Mouse (Mus musculus) liver, embryonic 11.5 days (tissue): ENCODE measurements around the gene Sae1. TPM values are rescaled to one million over a fixed set of nuclear protein-coding genes. Genes with fewer than 3 reads are reported as not detected.
A peak's percentile ranks its signal among the peaks of the same experiment; 100 is the strongest.

Source experiments
- ATAC-seq: fragments of 200-750 bp; cut with Nextera tagmentation; replicated peaks from 2 replicates; pipeline ENCODE4 v1.8.0; 2017; ENCODE audit warnings: moderate number of reproducible peaks, mild to moderate bottlenecking, moderate TSS enrichment, moderate library complexity; ENCODE audit not compliant: low FRiP score
- DNase-seq: peaks from one replicate; pipeline ENCODE4 v3.0.0-alpha.2; 2017; ENCODE audit warnings: low spot score
- H3K27ac ChIP-seq: fragments of 300-500 bp; sonication (generic); 2 replicates; pipeline ENCODE4 v1.5.1; 2014; ENCODE audit warnings: mild to moderate bottlenecking, low read depth, low read length, control low read depth
- H3K27me3 ChIP-seq: fragments of 300-500 bp; sonication (generic); replicated peaks from 2 replicates; pipeline ENCODE4 v1.6.1; 2014; ENCODE audit warnings: low read length, mixed read lengths; ENCODE audit not compliant: control insufficient read depth, insufficient read depth
- H3K36me3 ChIP-seq: fragments of 300-500 bp; sonication (generic); 2 replicates; pipeline ENCODE4 v1.6.1; 2014; ENCODE audit warnings: mild to moderate bottlenecking, low read length, moderate library complexity, mixed read lengths; ENCODE audit not compliant: control insufficient read depth, insufficient read depth
- H3K4me1 ChIP-seq: fragments of 300-500 bp; sonication (generic); replicated peaks from 2 replicates; pipeline ENCODE4 v1.6.1; 2014; ENCODE audit warnings: low read length, mixed read lengths; ENCODE audit not compliant: control insufficient read depth, insufficient read depth
- H3K4me2 ChIP-seq: fragments of 300-500 bp; sonication (generic); 2 replicates; pipeline ENCODE4 v1.6.1; 2014; ENCODE audit warnings: mild to moderate bottlenecking, control low read depth, moderate library complexity
- H3K4me3 ChIP-seq: fragments of 300-500 bp; sonication (generic); 2 replicates; pipeline ENCODE4 v1.5.1; 2014; ENCODE audit warnings: low read depth, low read length, control low read depth
- H3K9ac ChIP-seq: fragments of 300-500 bp; sonication (generic); 2 replicates; pipeline ENCODE4 v1.6.1; 2014; ENCODE audit warnings: low read depth, low read length, control low read depth
- H3K9me3 ChIP-seq: fragments of 300-500 bp; sonication (generic); 2 replicates; pipeline ENCODE4 v1.6.1; 2016; ENCODE audit warnings: low read length, inconsistent platforms, mixed read lengths; ENCODE audit not compliant: control insufficient read depth
- WGBS: fragments of 180-500 bp; shearing (Covaris S2); extraction: QIAGEN DNeasy Blood & Tissue Kit; methylation state at CpG from one replicate; pipeline ENCODE4 v1.1.7; 2014; 5-methylcytosine and 5-hydroxymethylcytosine counted together
- polyA plus RNA-seq: library from polyadenylated mRNA; unstranded; fragments of >200 nt; fragmentation: Nextera tagmentation; extraction: Ambion mirVana; gene quantifications from 2 replicates; pipeline ENCODE4 v1.2.1, GENCODE M21; 2014

Sae1 gene
- polyA plus RNA-seq, 1 experiment from 2014 or later: 267 TPM

GRCm38 (mm10) chr7:16317094-16317493 is 70.5 kb downstream of the Sae1 start:
- Histone ChIP-seq H3K4me1 (peaks cover 24% of the 10 kb centered on the region), H3K27me3 (no peaks in the 10 kb centered on the region), H3K9me3 (no peaks in the 10 kb centered on the region), H3K36me3 (peaks cover 5% of the 10 kb centered on the region), H3K9ac (no peak overlapping the region; the same call in 1 of the 2 replicates), H3K4me2 (no peak overlapping the region), H3K4me3 (no peak overlapping the region), H3K27ac (no peak overlapping the region)
- DNase-seq (no peak), ATAC-seq (no peak)
- WGBS: 83% methylated on average over 14 of the region's 14 CpGs

GRCm38 (mm10) chr7:16315222-16315759 is 72.3 kb downstream of the Sae1 start:
- H3K36me3 ChIP-seq: peaks cover 5% of the 10 kb centered on the region
- no peak for DNase-seq
- H3K27me3 ChIP-seq: no peaks in the 10 kb centered on the region
- no peak overlapping the region for H3K27ac ChIP-seq
- ATAC-seq: no peak
- no peak overlapping the region for H3K4me3 ChIP-seq
- no peak overlapping the region for H3K4me2 ChIP-seq
- H3K4me1 ChIP-seq: peaks cover 39% of the 10 kb centered on the region
- H3K9ac ChIP-seq: no peak overlapping the region
- H3K9me3 ChIP-seq: no peaks in the 10 kb centered on the region
- WGBS: 62% methylated on average over 4 of the region's 4 CpGs

- peaks cover 43% of the 10 kb centered on the region for H3K4me1 ChIP-seq
- no peaks in the 10 kb centered on the region for H3K9me3 ChIP-seq
- H3K27me3 ChIP-seq: no peaks in the 10 kb centered on the region
- H3K4me3 ChIP-seq: peak overlapping the region; percentile 78
- H3K27ac ChIP-seq: peak overlapping the region; percentile 99
- H3K4me2 ChIP-seq: peak overlapping the region; percentile 100
- DNase-seq (no peak), ATAC-seq (no peak)
- WGBS: 17% methylated on average over 13 of the region's 13 CpGs
- H3K9ac ChIP-seq: peak overlapping the region; percentile 97
- H3K36me3 ChIP-seq: peaks cover 5% of the 10 kb centered on the region
Observed at GRCm38 (mm10) chr7:16314221-16314775, 73.3 kb downstream of the Sae1 start.

DNA sequence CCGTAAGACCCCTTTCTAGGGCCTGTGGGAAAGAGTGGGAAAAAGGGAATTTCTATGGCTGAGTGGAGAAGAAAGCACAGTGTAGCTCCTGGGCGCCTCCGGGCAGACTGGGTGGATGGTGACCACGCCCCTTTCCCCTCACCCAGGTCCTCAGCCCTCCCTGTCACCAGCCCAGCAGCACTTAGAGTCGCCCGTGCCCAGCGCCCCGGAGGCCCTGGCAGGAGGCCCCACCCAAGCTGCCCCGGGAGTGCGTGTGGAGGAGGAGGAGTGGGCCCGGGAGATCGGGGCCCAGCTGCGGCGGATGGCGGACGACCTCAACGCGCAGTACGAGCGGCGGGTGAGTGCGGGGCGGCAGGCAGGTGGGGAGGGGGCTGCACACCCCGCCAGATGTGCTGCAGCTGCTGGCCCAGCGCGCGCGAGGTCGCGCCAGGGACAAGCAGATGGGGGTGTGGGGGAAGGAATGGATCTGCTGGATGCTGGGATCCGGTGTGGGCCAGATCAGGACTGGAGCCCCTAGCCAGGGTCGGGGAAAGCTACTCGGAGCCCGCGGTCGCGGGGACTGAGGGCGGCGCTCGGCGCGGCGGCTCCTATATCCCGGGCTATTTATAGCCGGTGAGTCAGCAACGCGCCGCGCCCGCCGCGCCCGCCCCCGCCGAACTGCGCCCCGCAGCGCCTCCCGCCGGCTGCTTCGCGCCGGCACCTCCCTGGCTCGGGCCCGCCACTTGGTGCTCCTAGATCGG is 74.0 kb downstream of the Sae1 start:
- Histone ChIP-seq H3K27me3 (no peaks in the 10 kb centered on the region), H3K9ac (peak overlapping the region; percentile 97), H3K27ac (peak overlapping the region; percentile 99), H3K4me2 (peak overlapping the region; percentile 100), H3K36me3 (peaks cover 5% of the 10 kb centered on the region), H3K4me1 (peaks cover 48% of the 10 kb centered on the region), H3K9me3 (no peaks in the 10 kb centered on the region), H3K4me3 (peak overlapping the region; percentile 78)
- WGBS: under 1% methylated on average over 57 of the region's 66 CpGs
- ATAC-seq (peak; percentile 71), DNase-seq (peak; percentile 86)

GRCm38 (mm10) chr7:16312672-16313311 is 74.8 kb downstream of the Sae1 start:
- Histone ChIP-seq H3K4me3 (peak overlapping the region; percentile 78), H3K9me3 (no peaks in the 10 kb centered on the region), H3K27me3 (no peaks in the 10 kb centered on the region), H3K36me3 (peaks cover 4% of the 10 kb centered on the region), H3K4me2 (peak overlapping the region; percentile 100), H3K9ac (peak overlapping the region; percentile 97), H3K27ac (peak overlapping the region; percentile 99), H3K4me1 (peaks cover 53% of the 10 kb centered on the region)
- DNase-seq (peak; percentile 80), ATAC-seq (peak; percentile 23; the same call in 1 of the 2 replicates)
- 0% methylated on average over 11 of the region's 12 CpGs for WGBS

DNA sequence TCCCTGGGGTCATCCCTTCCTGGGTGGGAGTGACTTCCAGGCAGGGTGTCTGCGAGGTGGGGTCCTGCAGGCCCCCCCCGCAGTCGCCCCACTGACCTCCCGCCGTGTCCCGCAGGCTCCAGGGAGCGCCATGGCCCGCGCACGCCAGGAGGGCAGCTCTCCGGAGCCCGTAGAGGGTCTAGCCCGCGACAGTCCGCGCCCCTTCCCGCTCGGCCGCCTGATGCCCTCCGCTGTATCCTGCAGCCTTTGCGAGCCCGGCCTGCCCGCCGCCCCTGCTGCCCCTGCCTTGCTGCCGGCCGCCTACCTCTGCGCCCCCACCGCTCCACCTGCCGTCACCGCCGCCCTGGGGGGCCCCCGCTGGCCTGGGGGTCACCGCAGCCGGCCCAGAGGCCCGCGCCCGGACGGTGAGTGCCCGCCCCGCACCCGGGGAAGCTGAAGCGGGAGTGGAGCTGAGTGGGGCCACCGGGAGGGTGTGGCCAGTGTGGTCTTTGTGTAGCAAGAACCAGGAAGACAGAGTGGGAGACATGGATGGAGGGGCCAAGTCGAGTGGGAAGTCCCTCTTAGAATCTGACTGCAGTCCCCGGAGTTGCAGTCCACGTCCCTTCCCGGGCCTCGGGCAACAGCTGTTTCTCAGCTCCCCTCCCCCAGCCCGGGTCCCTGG is 75.5 kb downstream of the Sae1 start:
- Histone ChIP-seq H3K36me3 (no peaks in the 10 kb centered on the region), H3K27ac (peak overlapping the region; percentile 99), H3K4me1 (peaks cover 53% of the 10 kb centered on the region), H3K9ac (peak overlapping the region; percentile 97), H3K9me3 (no peaks in the 10 kb centered on the region), H3K27me3 (no peaks in the 10 kb centered on the region), H3K4me2 (peak overlapping the region; percentile 100), H3K4me3 (peak overlapping the region; percentile 78)
- ATAC-seq: no peak
- DNase-seq: peak; percentile 48
- WGBS: under 1% methylated on average over 49 of the region's 49 CpGs

DNA sequence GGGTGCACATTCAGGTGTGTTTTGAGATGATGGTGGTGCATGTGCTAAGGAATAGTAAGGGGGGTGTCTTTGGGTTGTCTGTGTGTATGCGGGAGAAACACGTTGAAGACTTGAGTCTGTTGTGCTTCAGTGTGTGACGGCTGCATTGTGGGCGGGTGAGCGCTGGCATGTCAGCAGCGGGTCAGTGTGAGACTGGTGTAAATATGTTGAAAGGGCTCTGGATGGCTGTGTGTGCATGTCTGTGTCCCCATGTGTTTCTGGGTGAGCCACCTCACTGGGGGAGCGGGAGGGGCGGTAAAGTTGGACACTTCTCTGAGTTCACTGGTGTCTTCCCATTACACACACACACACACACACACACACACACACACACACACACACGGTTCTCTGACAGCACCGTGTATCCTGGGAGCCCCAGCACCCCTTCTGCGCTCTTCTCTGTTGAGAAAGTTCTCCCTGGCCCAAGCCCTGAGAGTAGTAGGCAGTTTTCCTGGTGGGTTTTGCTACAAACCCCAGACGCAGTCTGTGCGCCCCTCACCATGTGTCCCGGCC is 76.1 kb downstream of the Sae1 start:
- peak overlapping the region; percentile 97 for H3K9ac ChIP-seq
- ATAC-seq (no peak), DNase-seq (peak; percentile 66)
- no peaks in the 10 kb centered on the region for H3K27me3 ChIP-seq
- H3K27ac ChIP-seq: peak overlapping the region; percentile 99
- no peaks in the 10 kb centered on the region for H3K36me3 ChIP-seq
- 3% methylated on average over 14 of the region's 14 CpGs for WGBS
- peak overlapping the region; percentile 100 for H3K4me2 ChIP-seq
- H3K4me3 ChIP-seq: peak overlapping the region; percentile 78
- H3K4me1 ChIP-seq: peaks cover 53% of the 10 kb centered on the region
- no peaks in the 10 kb centered on the region for H3K9me3 ChIP-seq
